Mouse (Mus musculus) A20 (cell line): Measurements from ENCODE around the gene Acadvl.
"Not testable (repeated sequence)": the region's sequence is repeated elsewhere in the genome, so short reads cannot be mapped to it uniquely, and the experiment has no call there.

Experiments
- DNase-seq: peaks from one replicate; pipeline ENCODE4 v3.0.0-alpha.2; 2011; ENCODE audit warnings: low read depth, low spot score

The Acadvl gene

GRCm38 (mm10) chr11:70028401-70029129 is 13.4 kb upstream of the Acadvl start:
- no peak for DNase-seq

- no peak for DNase-seq
These were observed 12.2 kb upstream of the Acadvl start for GRCm38 (mm10) chr11:70027397-70027796.

GRCm38 (mm10) chr11:70026689-70027088 is 11.5 kb upstream of the Acadvl start:
- DNase-seq = no peak

GRCm38 (mm10) chr11:70024151-70024514 is 8.9 kb upstream of the Acadvl start:
- no peak for DNase-seq

- no peak for DNase-seq
These were observed 8.4 kb upstream of the Acadvl start for GRCm38 (mm10) chr11:70023481-70024150.

GRCm38 (mm10) chr11:70021264-70022132 is 6.3 kb upstream of the Acadvl start:
- peak; percentile 98 for DNase-seq

- DNase-seq = peak; percentile 88
These were observed 5.6 kb upstream of the Acadvl start for GRCm38 (mm10) chr11:70020731-70021263.

- peak; percentile 27 for DNase-seq
These were observed 4.9 kb upstream of the Acadvl start for GRCm38 (mm10) chr11:70020022-70020631.

GRCm38 (mm10) chr11:70019495-70020021 is 4.3 kb upstream of the Acadvl start:
- no peak for DNase-seq

GRCm38 (mm10) chr11:70018131-70018990 is 3.1 kb upstream of the Acadvl start:
- DNase-seq = no peak

- no peak for DNase-seq
These were observed 2.1 kb upstream of the Acadvl start for GRCm38 (mm10) chr11:70017199-70017767.

GRCm38 (mm10) chr11:70016669-70017068 is 1.5 kb upstream of the Acadvl start, which contains the start of gene Dlg4:
Gene Dlg4, plus strand, starts transcription at chr11:70016942.
- DNase-seq = no peak

GRCm38 (mm10) chr11:70016177-70016576 is 966 bp upstream of the Acadvl start:
- not testable (repeated sequence) for DNase-seq

- DNase-seq = no peak
These were observed 466 bp upstream of the Acadvl start for GRCm38 (mm10) chr11:70015677-70016076.

GRCm38 (mm10) chr11:70014051-70014450 is 1.2 kb downstream of the Acadvl start:
- no peak for DNase-seq

GRCm38 (mm10) chr11:70013408-70013807 is 1.8 kb downstream of the Acadvl start:
- no peak for DNase-seq

- no peak for DNase-seq
These were observed 2.3 kb downstream of the Acadvl start for GRCm38 (mm10) chr11:70012931-70013330.

GRCm38 (mm10) chr11:70010961-70011360 is 4.2 kb downstream of the Acadvl start:
- no peak for DNase-seq

- no peak for DNase-seq
These were observed 4.7 kb downstream of the Acadvl start for GRCm38 (mm10) chr11:70010548-70010947.

GRCm38 (mm10) chr11:70010033-70010432 is 5.2 kb downstream of the Acadvl start:
- no peak for DNase-seq
